Mouse (Mus musculus) MEL (cell line): Measurements from ENCODE around the gene Orai1. TPM values are rescaled to one million over a fixed set of nuclear protein-coding genes. Genes with fewer than 3 reads are reported as not detected.
A peak's percentile ranks its signal among the peaks of the same experiment; 100 is the strongest.

Source experiments
- DNase-seq: peaks from one replicate; pipeline ENCODE4 v3.0.0; 2011; ENCODE audit warnings: low read depth, low spot score
- H3K27ac ChIP-seq: 2 replicates; pipeline ENCODE4 v1.5.1; 2012; ENCODE audit warnings: low read depth, mild to moderate bottlenecking, control low read depth, low read length, moderate library complexity; ENCODE audit not compliant: control insufficient read depth
- H3K27me3 ChIP-seq, 2 experiments: fragments of 150-350 bp in 1 of 2; sonication (generic) in 1 of 2; 2 replicates each; pipeline ENCODE4 v1.6.1; 2012; ENCODE audit warnings: low read length in 2 of 2, mild to moderate bottlenecking in 2 of 2, improper control_type of control experiment in 1 of 2, moderate library complexity in 1 of 2; ENCODE audit not compliant: insufficient read depth in 2 of 2, control insufficient read depth in 1 of 2
- H3K36me3 ChIP-seq, 2 experiments: 2 replicates each; pipeline ENCODE4 v1.6.1; 2012 to 2014; ENCODE audit warnings: low read length in 2 of 2, improper control_type of control experiment in 1 of 2, inconsistent platforms in 1 of 2, mild to moderate bottlenecking in 1 of 2; ENCODE audit not compliant: insufficient read depth in 2 of 2, control insufficient read depth in 1 of 2
- H3K4me1 ChIP-seq, 2 experiments: fragments of 150-350 bp in 1 of 2; sonication (generic) in 1 of 2; 2 replicates each; pipeline ENCODE4 v1.6.1; 2012; ENCODE audit warnings: low read length in 2 of 2, improper control_type of control experiment in 1 of 2, mild to moderate bottlenecking in 1 of 2; ENCODE audit not compliant: insufficient read depth in 2 of 2, control insufficient read depth in 1 of 2
- H3K4me3 ChIP-seq, 2 experiments: fragments of 150-350 bp in 1 of 2; sonication (generic) in 1 of 2; 2 replicates each; pipeline ENCODE4 v1.5.1; 2012; ENCODE audit warnings: low read depth in 2 of 2, low read length in 2 of 2, mild to moderate bottlenecking in 2 of 2, moderate library complexity in 2 of 2, control low read depth in 1 of 2, improper control_type of control experiment in 1 of 2; ENCODE audit not compliant: control insufficient read depth in 1 of 2, insufficient read depth in 1 of 2
- H3K79me2 ChIP-seq: 2 replicates; pipeline ENCODE4 v1.6.1; 2012; ENCODE audit warnings: mild to moderate bottlenecking, low read length, moderate library complexity; ENCODE audit not compliant: control insufficient read depth, poor library complexity, insufficient read depth
- H3K9ac ChIP-seq: 2 replicates; pipeline ENCODE4 v1.6.1; 2012; ENCODE audit warnings: low read depth, mild to moderate bottlenecking, control low read depth, low read length, moderate library complexity; ENCODE audit not compliant: control insufficient read depth, poor library complexity, severe bottlenecking
- H3K9me3 ChIP-seq: fragments of 150-350 bp; sonication (generic); replicated peaks from 2 replicates; pipeline ENCODE4 v1.6.1; 2012; ENCODE audit warnings: mild to moderate bottlenecking, low read length, improper control_type of control experiment, moderate library complexity; ENCODE audit not compliant: insufficient read depth
- BHLHE40 ChIP-seq: IDR thresholded peaks from 2 replicates; pipeline ENCODE4 v1.6.1; 2012; ENCODE audit warnings: low read depth, mild to moderate bottlenecking, inconsistent platforms, low read length, improper control_type of control experiment, borderline replicate concordance
- CHD1 ChIP-seq: IDR thresholded peaks from 2 replicates; pipeline ENCODE4 v1.6.1; 2012; ENCODE audit warnings: low read depth, mild to moderate bottlenecking, inconsistent platforms, low read length, improper control_type of control experiment
- CHD2 ChIP-seq: IDR thresholded peaks from 2 replicates; pipeline ENCODE4 v1.6.1; 2011; ENCODE audit warnings: low read length, improper control_type of control experiment
- ELF1 ChIP-seq: IDR thresholded peaks from 2 replicates; pipeline ENCODE4 v1.6.1; 2014; ENCODE audit warnings: low read depth, mild to moderate bottlenecking, inconsistent platforms, low read length, improper control_type of control experiment, moderate library complexity
- ETS1 ChIP-seq: IDR thresholded peaks from 2 replicates; pipeline ENCODE4 v1.6.1; 2012; ENCODE audit warnings: low read depth, mild to moderate bottlenecking, inconsistent platforms, low read length, improper control_type of control experiment, moderate library complexity
- HCFC1 ChIP-seq: IDR thresholded peaks from 2 replicates; pipeline ENCODE4 v1.6.1; 2012; ENCODE audit warnings: low read depth, mild to moderate bottlenecking, inconsistent platforms, low read length, improper control_type of control experiment, moderate library complexity
- KAT2A ChIP-seq: conservative IDR thresholded peaks from 2 replicates; pipeline ENCODE4 v1.6.1; 2012; ENCODE audit warnings: low read depth, low read length, improper control_type of control experiment, inconsistent platforms
- MAX ChIP-seq: IDR thresholded peaks from 2 replicates; pipeline ENCODE4 v1.6.1; 2011; ENCODE audit warnings: low read length, improper control_type of control experiment
- MAZ ChIP-seq: IDR thresholded peaks from 2 replicates; pipeline ENCODE4 v1.6.1; 2012; ENCODE audit warnings: low read depth, mild to moderate bottlenecking, inconsistent platforms, low read length, improper control_type of control experiment
- MXI1 ChIP-seq: IDR thresholded peaks from 2 replicates; pipeline ENCODE4 v1.6.1; 2011; ENCODE audit warnings: mild to moderate bottlenecking, low read depth, low read length, improper control_type of control experiment
- NELFE ChIP-seq: IDR thresholded peaks from 2 replicates; pipeline ENCODE4 v1.6.1; 2011; ENCODE audit warnings: low read depth, low read length, improper control_type of control experiment
- NRF1 ChIP-seq: IDR thresholded peaks from 2 replicates; pipeline ENCODE4 v1.6.1; 2014; ENCODE audit warnings: low read depth, mild to moderate bottlenecking, inconsistent platforms, low read length, improper control_type of control experiment, moderate library complexity; ENCODE audit not compliant: poor library complexity, insufficient read depth, severe bottlenecking
- POLR2A ChIP-seq, 2 experiments: IDR thresholded peaks; 2 replicates each; pipeline ENCODE4 v1.6.1; 2011 to 2012; ENCODE audit warnings: low read length in 2 of 2, mild to moderate bottlenecking in 2 of 2, control low read depth in 1 of 2, improper control_type of control experiment in 1 of 2, low read depth in 1 of 2, moderate library complexity in 1 of 2; ENCODE audit not compliant: control insufficient read depth in 1 of 2, insufficient read depth in 1 of 2, poor library complexity in 1 of 2
- POLR2AphosphoS5 ChIP-seq: IDR thresholded peaks from 2 replicates; pipeline ENCODE4 v1.6.1; 2012; ENCODE audit warnings: low read depth, borderline replicate concordance, mild to moderate bottlenecking, inconsistent platforms, low read length, moderate library complexity, mixed read lengths
- SIN3A ChIP-seq: IDR thresholded peaks from 2 replicates; pipeline ENCODE4 v1.6.1; 2012; ENCODE audit warnings: low read length, improper control_type of control experiment, inconsistent platforms
- TCF12 ChIP-seq: IDR thresholded peaks from 2 replicates; pipeline ENCODE4 v1.6.1; 2014; ENCODE audit warnings: low read depth, mild to moderate bottlenecking, inconsistent platforms, low read length, improper control_type of control experiment, moderate library complexity
- UBTF ChIP-seq: IDR thresholded peaks from 2 replicates; pipeline ENCODE4 v1.6.1; 2012; ENCODE audit warnings: low read depth, mild to moderate bottlenecking, inconsistent platforms, low read length, improper control_type of control experiment, moderate library complexity, borderline replicate concordance; ENCODE audit not compliant: insufficient read depth
- USF1 ChIP-seq: IDR thresholded peaks from 2 replicates; pipeline ENCODE4 v1.6.1; 2014; ENCODE audit warnings: low read depth, mild to moderate bottlenecking, inconsistent platforms, low read length, improper control_type of control experiment, moderate library complexity
- USF2 ChIP-seq, 2 experiments: IDR thresholded peaks; 2 replicates each; pipeline ENCODE4 v1.6.1; 2011 to 2012; ENCODE audit warnings: improper control_type of control experiment in 2 of 2, low read length in 2 of 2, borderline replicate concordance in 1 of 2, inconsistent platforms in 1 of 2, low read depth in 1 of 2, mild to moderate bottlenecking in 1 of 2; ENCODE audit not compliant: insufficient read depth in 1 of 2
- ZC3H11A ChIP-seq: IDR thresholded peaks from 2 replicates; pipeline ENCODE4 v1.6.1; 2012; ENCODE audit warnings: low read depth, mild to moderate bottlenecking, inconsistent platforms, low read length, improper control_type of control experiment
- polyA plus RNA-seq, 2 experiments: library from polyadenylated mRNA; stranded (reverse) in 1 of 2; unstranded in 1 of 2; fragments of >175 nt in 1 of 2; fragments of >200 nt in 1 of 2; gene quantifications; 2 replicates each; pipeline versions ENCODE4 v1.2.1 to v1.2.4; 2012; ENCODE audit warnings: low replicate concordance in 2 of 2, low read depth in 1 of 2; ENCODE audit not compliant: insufficient read length in 2 of 2, insufficient read depth in 1 of 2, missing spikeins in 1 of 2
- total RNA-seq: library from RNA; depleted of rRNA; stranded (reverse); fragments of 300-350 nt; gene quantifications from 2 replicates; pipeline ENCODE4 v1.2.3, GENCODE M21; 2012

Orai1 gene
- total and polyA plus RNA-seq, 3 experiments = 4.7 to 13.3 TPM; not detected in 1

DNA sequence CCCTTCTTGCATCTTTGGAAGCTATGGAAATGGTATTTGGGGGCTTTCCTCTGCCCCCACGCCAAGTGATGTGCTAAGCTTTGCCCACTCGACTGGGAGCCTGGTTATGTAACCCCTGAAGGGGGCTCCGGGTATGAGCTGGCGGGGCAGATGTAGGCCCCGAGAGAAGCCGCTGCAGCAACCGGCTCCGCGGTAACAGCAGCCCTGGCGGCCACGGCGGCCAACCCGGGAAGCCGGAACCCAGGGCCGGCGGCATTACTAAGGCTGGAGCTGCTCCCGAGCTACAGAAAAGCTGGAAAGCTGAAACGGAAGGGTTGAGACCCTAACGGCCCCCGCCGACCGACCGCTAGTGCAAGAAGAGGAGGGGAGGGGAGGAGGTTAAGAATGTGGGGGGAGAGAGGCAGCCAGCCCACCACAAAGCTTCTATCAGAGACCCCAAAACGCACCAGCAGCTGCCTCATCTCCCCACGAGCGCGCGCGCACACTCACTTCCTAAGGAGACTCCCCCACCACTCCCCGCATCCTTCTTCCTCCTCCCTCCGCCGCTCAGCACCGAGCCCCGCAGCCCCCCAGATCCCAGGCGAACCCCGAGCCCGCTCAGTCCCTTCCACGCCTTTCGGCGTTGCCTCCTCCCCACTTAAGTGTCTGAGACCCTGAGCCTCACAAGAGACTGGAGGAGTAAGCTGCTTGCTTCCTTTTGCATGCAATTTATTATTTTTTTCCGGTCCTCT lies 26.7 kb upstream of the Orai1 start:
- DNase-seq = peak; percentile 69
- H3K27me3 ChIP-seq = no peaks in the 10 kb centered on the region
- H3K4me3 ChIP-seq = peak overlapping the region; percentile 79 to 89
- H3K36me3 ChIP-seq = peaks cover 0 to 5% of the 10 kb centered on the region in 2 experiments; a peak in 2 of 4 replicates
- H3K4me1 ChIP-seq = peaks cover 5 to 11% of the 10 kb centered on the region in 2 experiments; a peak in 3 of 4 replicates
- TF ChIP-seq CHD2 (no peak), POLR2A (IDR thresholded peaks at IDR 0.05; ENCODE audit: control insufficient read depth in 1 of 2, insufficient read depth in 1 of 2, low read depth in 1 of 2, low read length in 2 of 2, poor library complexity in 1 of 2) (0 out of 4 replicates have a peak, but pooled peaks of 1 of the 2 experiments have one; percentile 24), MAZ (0 out of 2 replicates have a peak, but pooled peaks have one; percentile 9), NRF1 (0 out of 2 replicates have a peak, but pooled peaks have one; percentile 18), MAX (no peak), UBTF (peak; percentile 63; the same call in 1 of the 2 replicates), NELFE (0 out of 2 replicates have a peak, but pooled peaks have one; percentile 20)
- peak overlapping the region; percentile 83 for H3K9ac ChIP-seq
- peak overlapping the region; percentile 27; the same call in 1 of the 2 replicates for H3K27ac ChIP-seq
- H3K9me3 ChIP-seq = no peaks in the 10 kb centered on the region
- peaks cover 2% of the 10 kb centered on the region; the same call in 1 of the 2 replicates for H3K79me2 ChIP-seq

- H3K9me3 ChIP-seq = no peaks in the 10 kb centered on the region
- peaks cover 2% of the 10 kb centered on the region; the same call in 1 of the 2 replicates for H3K79me2 ChIP-seq
- TF ChIP-seq POLR2A (IDR thresholded peaks at IDR 0.05; ENCODE audit: control insufficient read depth in 1 of 2, insufficient read depth in 1 of 2, low read depth in 1 of 2, low read length in 2 of 2, poor library complexity in 1 of 2) = peak; percentile 12 to 43; a peak in 1 of 4 replicates
- no peak for TF ChIP-seq USF2 (IDR thresholded peaks at IDR 0.05; ENCODE audit: borderline replicate concordance in 1 of 2, insufficient read depth in 1 of 2, low read depth in 1 of 2, low read length in 2 of 2)
- TF ChIP-seq ELF1 = peak; percentile 41; the same call in 1 of the 2 replicates
- TF ChIP-seq MAZ = peak; percentile 67; the same call in 1 of the 2 replicates
- TF ChIP-seq NRF1 = peak; percentile 69
- TF ChIP-seq POLR2AphosphoS5 = no peak
- TF ChIP-seq BHLHE40 = peak; percentile 37; the same call in 1 of the 2 replicates
- TF ChIP-seq CHD1 = no peak
- peak; percentile 69 for TF ChIP-seq ETS1
- TF ChIP-seq TCF12 = peak; percentile 49; the same call in 1 of the 2 replicates
- TF ChIP-seq MXI1 = peak; percentile 62
- TF ChIP-seq ZC3H11A = peak; percentile 19; the same call in 1 of the 2 replicates
- TF ChIP-seq HCFC1 = peak; percentile 67
- peak; percentile 42 for TF ChIP-seq NELFE
- no peak for TF ChIP-seq KAT2A
- peak; percentile 75 for TF ChIP-seq USF1
- peak; percentile 76; the same call in 1 of the 2 replicates for TF ChIP-seq SIN3A
- TF ChIP-seq, all 39 proteins: peak for 13
- Histone ChIP-seq H3K27ac (peak overlapping the region; percentile 59; the same call in 1 of the 2 replicates), H3K27me3 (no peaks in the 10 kb centered on the region), H3K4me3 (peak overlapping the region; percentile 79 to 89), H3K9ac (peak overlapping the region; percentile 83), H3K4me1 (peaks cover 5 to 11% of the 10 kb centered on the region in 2 experiments; a peak in 3 of 4 replicates), H3K36me3 (peaks cover 0 to 8% of the 10 kb centered on the region in 2 experiments; a peak in 2 of 4 replicates)
- peak; percentile 82 for DNase-seq
These were observed 25.8 kb upstream of the Orai1 start for GRCm38 (mm10) chr5:122989001-122989525.
